Mouse (Mus musculus): ENCODE measurements at regions not wholly inside any gene's neighbourhood (a gene's known extent, or its start where the extent isn't known, plus 50 kb on each side); places are given as distances from the start of the nearest gene placed in this dataset.

GRCm38 (mm10) chr13:69357435-69357834, 176.1 kb upstream of the Nsun2 start:
- no peaks in the 10 kb centered on the region for H3K36me3 ChIP-seq (ENCODE audit: control insufficient read depth, insufficient read depth, low read length)
- ATAC-seq (ENCODE audit: insufficient read depth, low FRiP score) = no peak
- 93% methylated on average over 6 of the region's 6 CpGs for WGBS
- H3K9me3 ChIP-seq (replicated peaks; ENCODE audit: control insufficient read depth, low read length) = no peaks in the 10 kb centered on the region
- H3K9ac ChIP-seq (ENCODE audit: low read length) = no peak overlapping the region
- H3K4me1 ChIP-seq (ENCODE audit: control insufficient read depth, insufficient read depth, low read length) = no peaks in the 10 kb centered on the region
- no peaks in the 10 kb centered on the region for H3K27me3 ChIP-seq (ENCODE audit: control insufficient read depth, insufficient read depth, low read length)
- no peak overlapping the region for H3K27ac ChIP-seq (ENCODE audit: low read length)
- H3K4me3 ChIP-seq (replicated peaks; ENCODE audit: low read length) = no peak overlapping the region
- no peak overlapping the region for H3K4me2 ChIP-seq (ENCODE audit: low read depth, low read length)

GRCm38 (mm10) chr13:69365880-69366490, 167.6 kb upstream of the Nsun2 start:
- WGBS = 49% methylated on average over 1 of the region's 1 CpGs
- no peak overlapping the region for H3K4me3 ChIP-seq (replicated peaks; ENCODE audit: low read length)
- peaks cover 12% of the 10 kb centered on the region for H3K9me3 ChIP-seq (replicated peaks; ENCODE audit: control insufficient read depth, low read length)
- H3K4me2 ChIP-seq (ENCODE audit: low read depth, low read length) = no peak overlapping the region
- H3K27ac ChIP-seq (ENCODE audit: low read length) = no peak overlapping the region
- H3K27me3 ChIP-seq (ENCODE audit: control insufficient read depth, insufficient read depth, low read length) = no peaks in the 10 kb centered on the region
- H3K4me1 ChIP-seq (ENCODE audit: control insufficient read depth, insufficient read depth, low read length) = no peaks in the 10 kb centered on the region
- H3K9ac ChIP-seq (ENCODE audit: low read length) = no peak overlapping the region
- no peak for ATAC-seq (ENCODE audit: insufficient read depth, low FRiP score)
- no peaks in the 10 kb centered on the region for H3K36me3 ChIP-seq (ENCODE audit: control insufficient read depth, insufficient read depth, low read length)

GRCm38 (mm10) chr13:69373101-69373815, 160.3 kb upstream of the Nsun2 start:
- no peak overlapping the region for H3K27ac ChIP-seq (ENCODE audit: low read length)
- H3K4me2 ChIP-seq (ENCODE audit: low read depth, low read length) = no peak overlapping the region
- H3K36me3 ChIP-seq (ENCODE audit: control insufficient read depth, insufficient read depth, low read length) = no peaks in the 10 kb centered on the region
- H3K9me3 ChIP-seq (replicated peaks; ENCODE audit: control insufficient read depth, low read length) = 0 out of 2 replicates have a peak, but pooled peaks cover 7% of the 10 kb centered on the region
- H3K4me1 ChIP-seq (ENCODE audit: control insufficient read depth, insufficient read depth, low read length) = no peaks in the 10 kb centered on the region
- H3K9ac ChIP-seq (ENCODE audit: low read length) = no peak overlapping the region
- no peaks in the 10 kb centered on the region for H3K27me3 ChIP-seq (ENCODE audit: control insufficient read depth, insufficient read depth, low read length)
- H3K4me3 ChIP-seq (replicated peaks; ENCODE audit: low read length) = no peak overlapping the region
- WGBS = 68% methylated on average over 6 of the region's 6 CpGs
- ATAC-seq (ENCODE audit: insufficient read depth, low FRiP score) = no peak

- H3K9me3 ChIP-seq (replicated peaks; ENCODE audit: control insufficient read depth, low read length) = 0 out of 2 replicates have a peak, but pooled peaks cover 5% of the 10 kb centered on the region
- WGBS = 46% methylated on average over 1 of the region's 1 CpGs
- no peak overlapping the region for H3K9ac ChIP-seq (ENCODE audit: low read length)
- no peak overlapping the region for H3K27ac ChIP-seq (ENCODE audit: low read length)
- ATAC-seq (ENCODE audit: insufficient read depth, low FRiP score) = no peak
- H3K4me2 ChIP-seq (ENCODE audit: low read depth, low read length) = no peak overlapping the region
- H3K36me3 ChIP-seq (ENCODE audit: control insufficient read depth, insufficient read depth, low read length) = no peaks in the 10 kb centered on the region
- H3K4me3 ChIP-seq (replicated peaks; ENCODE audit: low read length) = no peak overlapping the region
- no peaks in the 10 kb centered on the region for H3K4me1 ChIP-seq (ENCODE audit: control insufficient read depth, insufficient read depth, low read length)
- H3K27me3 ChIP-seq (ENCODE audit: control insufficient read depth, insufficient read depth, low read length) = no peaks in the 10 kb centered on the region
Observed at GRCm38 (mm10) chr13:69373816-69374142, 159.8 kb upstream of the Nsun2 start.

GRCm38 (mm10) chr13:69380403-69380802, 153.1 kb upstream of the Nsun2 start:
- ATAC-seq (ENCODE audit: insufficient read depth, low FRiP score) = no peak
- Histone ChIP-seq H3K4me1 (ENCODE audit: control insufficient read depth, insufficient read depth, low read length) (no peaks in the 10 kb centered on the region), H3K27ac (ENCODE audit: low read length) (no peak overlapping the region), H3K4me3 (replicated peaks; ENCODE audit: low read length) (no peak overlapping the region), H3K4me2 (ENCODE audit: low read depth, low read length) (no peak overlapping the region), H3K9me3 (replicated peaks; ENCODE audit: control insufficient read depth, low read length) (no peaks in the 10 kb centered on the region), H3K36me3 (ENCODE audit: control insufficient read depth, insufficient read depth, low read length) (no peaks in the 10 kb centered on the region), H3K27me3 (ENCODE audit: control insufficient read depth, insufficient read depth, low read length) (no peaks in the 10 kb centered on the region), H3K9ac (ENCODE audit: low read length) (no peak overlapping the region)
- WGBS = 42% methylated on average over 4 of the region's 4 CpGs

GRCm38 (mm10) chr13:69384767-69385166, 148.8 kb upstream of the Nsun2 start:
- H3K4me2 ChIP-seq (ENCODE audit: low read depth, low read length) = no peak overlapping the region
- no peak overlapping the region for H3K9ac ChIP-seq (ENCODE audit: low read length)
- no peaks in the 10 kb centered on the region for H3K4me1 ChIP-seq (ENCODE audit: control insufficient read depth, insufficient read depth, low read length)
- no peak overlapping the region for H3K4me3 ChIP-seq (replicated peaks; ENCODE audit: low read length)
- H3K36me3 ChIP-seq (ENCODE audit: control insufficient read depth, insufficient read depth, low read length) = no peaks in the 10 kb centered on the region
- ATAC-seq (ENCODE audit: insufficient read depth, low FRiP score) = no peak
- H3K27me3 ChIP-seq (ENCODE audit: control insufficient read depth, insufficient read depth, low read length) = no peaks in the 10 kb centered on the region
- H3K9me3 ChIP-seq (replicated peaks; ENCODE audit: control insufficient read depth, low read length) = no peaks in the 10 kb centered on the region
- H3K27ac ChIP-seq (ENCODE audit: low read length) = no peak overlapping the region

- H3K4me3 ChIP-seq (replicated peaks; ENCODE audit: low read length) = no peak overlapping the region
- no peak overlapping the region for H3K4me2 ChIP-seq (ENCODE audit: low read depth, low read length)
- WGBS = 77% methylated on average over 11 of the region's 11 CpGs
- ATAC-seq (ENCODE audit: insufficient read depth, low FRiP score) = no peak
- no peaks in the 10 kb centered on the region for H3K4me1 ChIP-seq (ENCODE audit: control insufficient read depth, insufficient read depth, low read length)
- H3K27me3 ChIP-seq (ENCODE audit: control insufficient read depth, insufficient read depth, low read length) = no peaks in the 10 kb centered on the region
- no peak overlapping the region for H3K27ac ChIP-seq (ENCODE audit: low read length)
- H3K9ac ChIP-seq (ENCODE audit: low read length) = no peak overlapping the region
- no peaks in the 10 kb centered on the region for H3K9me3 ChIP-seq (replicated peaks; ENCODE audit: control insufficient read depth, low read length)
- H3K36me3 ChIP-seq (ENCODE audit: control insufficient read depth, insufficient read depth, low read length) = no peaks in the 10 kb centered on the region
Observed at GRCm38 (mm10) chr13:69392917-69393827, 140.4 kb upstream of the Nsun2 start.

- H3K9me3 ChIP-seq (replicated peaks; ENCODE audit: control insufficient read depth, low read length) = no peaks in the 10 kb centered on the region
- no peak overlapping the region for H3K4me2 ChIP-seq (ENCODE audit: low read depth, low read length)
- 76% methylated on average over 4 of the region's 4 CpGs for WGBS
- no peak overlapping the region for H3K27ac ChIP-seq (ENCODE audit: low read length)
- no peaks in the 10 kb centered on the region for H3K4me1 ChIP-seq (ENCODE audit: control insufficient read depth, insufficient read depth, low read length)
- H3K9ac ChIP-seq (ENCODE audit: low read length) = no peak overlapping the region
- no peaks in the 10 kb centered on the region for H3K27me3 ChIP-seq (ENCODE audit: control insufficient read depth, insufficient read depth, low read length)
- ATAC-seq (ENCODE audit: insufficient read depth, low FRiP score) = no peak
- H3K36me3 ChIP-seq (ENCODE audit: control insufficient read depth, insufficient read depth, low read length) = no peaks in the 10 kb centered on the region
- H3K4me3 ChIP-seq (replicated peaks; ENCODE audit: low read length) = no peak overlapping the region
Observed at GRCm38 (mm10) chr13:69394544-69394943, 139.0 kb upstream of the Nsun2 start.

GRCm38 (mm10) chr13:69410359-69410758, 123.2 kb upstream of the Nsun2 start:
- H3K27me3 ChIP-seq (ENCODE audit: control insufficient read depth, insufficient read depth, low read length) = no peaks in the 10 kb centered on the region
- no peaks in the 10 kb centered on the region for H3K36me3 ChIP-seq (ENCODE audit: control insufficient read depth, insufficient read depth, low read length)
- no peaks in the 10 kb centered on the region for H3K4me1 ChIP-seq (ENCODE audit: control insufficient read depth, insufficient read depth, low read length)
- H3K9ac ChIP-seq (ENCODE audit: low read length) = no peak overlapping the region
- no peak for ATAC-seq (ENCODE audit: insufficient read depth, low FRiP score)
- 87% methylated on average over 1 of the region's 1 CpGs for WGBS
- H3K4me3 ChIP-seq (replicated peaks; ENCODE audit: low read length) = no peak overlapping the region
- no peaks in the 10 kb centered on the region; the same call in 1 of the 2 replicates for H3K9me3 ChIP-seq (replicated peaks; ENCODE audit: control insufficient read depth, low read length)
- no peak overlapping the region for H3K27ac ChIP-seq (ENCODE audit: low read length)
- no peak overlapping the region for H3K4me2 ChIP-seq (ENCODE audit: low read depth, low read length)

Measured in stomach, embryonic 16.5 days (tissue).